Mouse (Mus musculus) thymus, postnatal 10 days (tissue): ENCODE results near the gene Abat.

Experiments
- DNase-seq, 2 experiments: peaks; one replicate each; pipeline ENCODE4 v3.0.0; 2021; ENCODE audit warnings: low spot score in 2 of 2

The Abat gene

DNA sequence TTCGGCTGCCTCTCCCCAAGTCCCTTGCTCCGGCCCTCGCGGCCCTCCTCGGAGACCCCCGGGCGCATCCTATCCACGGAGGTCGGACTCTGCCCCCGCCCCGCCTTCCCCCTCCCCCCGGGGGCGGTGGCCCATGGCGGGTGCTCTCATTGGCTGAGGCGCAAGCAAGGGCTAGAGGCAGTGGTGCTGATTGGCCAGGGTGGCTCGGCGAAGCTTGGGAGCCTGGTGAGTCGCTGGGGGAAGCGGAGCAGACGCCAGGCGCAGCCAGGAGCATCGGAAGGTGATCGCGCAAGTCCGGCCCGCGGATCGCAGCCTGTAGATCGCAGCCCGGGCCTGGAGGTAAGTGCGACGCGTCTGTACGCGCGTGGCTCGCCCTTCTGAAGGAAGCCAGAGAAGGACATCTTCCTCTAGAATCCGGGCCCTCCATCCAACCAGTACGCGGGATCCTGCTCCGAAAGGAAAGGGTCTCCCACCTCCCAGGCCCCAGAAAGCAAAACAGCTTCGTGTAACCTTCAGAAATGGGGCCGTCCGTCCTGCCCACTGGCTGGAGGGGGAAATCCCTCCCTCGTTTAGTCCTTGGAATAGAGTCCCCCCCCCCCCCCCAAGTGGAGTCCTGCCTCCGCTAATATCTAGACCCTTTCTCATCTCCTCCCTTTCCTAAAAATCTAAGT is at the start of gene Abat:
Abat (plus strand) TSS at position 194 of the 671 bp plus-strand sequence.
- DNase-seq, result peak; percentile 66 to 67

GRCm38 (mm10) chr16:8470132-8470531 is 43.1 kb upstream of the Abat start:
- DNase-seq, result no peak

- DNase-seq, result peak; percentile 83 to 88
Observed at GRCm38 (mm10) chr16:8470603-8471481, 42.4 kb upstream of the Abat start, which contains the start of gene Mettl22. Gene Mettl22 (plus strand): TSS chr16:8470788.

DNA sequence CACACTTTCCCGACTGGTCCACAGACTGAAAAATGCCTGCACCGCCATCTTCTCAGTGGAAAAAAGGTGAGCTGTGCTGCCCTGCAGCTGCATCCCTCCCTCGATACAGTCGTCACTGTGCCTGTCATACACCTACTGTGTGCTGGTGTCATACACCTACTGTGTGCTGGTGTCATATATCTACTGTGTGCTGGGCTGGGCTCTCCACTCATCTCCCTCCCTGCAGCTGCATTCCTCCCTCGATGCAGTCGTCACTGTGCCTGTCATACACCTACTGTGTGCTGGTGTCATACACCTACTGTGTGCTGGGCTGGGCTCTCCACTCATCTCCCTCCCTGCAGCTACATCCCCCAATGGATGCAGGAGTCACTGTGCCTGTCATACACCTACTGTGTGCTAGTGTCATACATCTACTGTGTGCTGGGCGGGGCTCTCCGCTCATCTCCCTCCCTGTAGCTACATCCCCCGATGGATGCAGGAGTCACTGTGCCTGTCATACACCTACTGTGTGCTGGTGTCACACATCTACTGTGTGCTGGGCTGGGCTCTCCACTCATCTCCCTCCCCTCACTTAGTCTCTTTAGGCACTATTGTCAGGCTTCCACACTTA is 25.7 kb upstream of the Abat start:
- DNase-seq, result no peak

DNA sequence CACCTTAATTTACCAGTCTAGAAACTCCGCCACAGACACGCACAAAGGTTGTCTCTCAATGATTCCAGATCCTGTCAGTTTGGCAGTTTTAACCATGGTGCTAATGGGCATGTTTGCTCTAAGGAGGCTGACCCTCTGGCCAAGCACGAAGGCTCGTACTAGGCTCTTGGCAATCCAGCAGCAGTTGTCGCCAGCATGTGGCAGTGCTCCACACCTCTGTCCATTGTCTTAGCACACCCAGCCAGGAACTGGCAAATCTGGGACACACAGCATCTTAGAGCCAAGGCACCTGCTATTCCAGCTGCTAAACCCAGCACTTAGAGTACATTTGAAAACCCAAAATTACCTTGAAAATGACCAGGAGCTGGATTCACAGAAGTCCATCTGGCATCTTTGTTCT is 23.9 kb upstream of the Abat start:
- DNase-seq, result no peak

- DNase-seq, result no peak
Observed at GRCm38 (mm10) chr16:8491743-8492490, 21.3 kb upstream of the Abat start.

DNA sequence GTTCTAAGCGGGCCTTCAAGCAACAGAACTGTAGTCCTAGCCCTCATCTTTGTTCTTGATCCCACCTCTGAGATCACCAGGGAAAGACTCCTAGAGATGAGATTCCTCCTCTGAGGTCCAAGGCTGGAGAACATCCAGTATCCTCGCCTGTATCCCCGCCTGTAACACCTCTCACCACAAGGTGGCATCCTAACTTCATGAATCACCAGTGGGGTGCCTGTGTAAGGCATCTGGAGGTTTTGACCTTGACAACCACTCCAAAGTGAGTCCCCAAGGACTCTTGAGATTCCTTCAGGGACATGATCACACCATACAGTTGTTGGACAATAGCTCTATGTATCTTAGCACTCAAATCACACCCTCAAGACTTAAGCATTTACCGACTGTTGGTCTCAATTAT is 19.0 kb upstream of the Abat start:
- DNase-seq, result peak; percentile 18 to 72

DNA sequence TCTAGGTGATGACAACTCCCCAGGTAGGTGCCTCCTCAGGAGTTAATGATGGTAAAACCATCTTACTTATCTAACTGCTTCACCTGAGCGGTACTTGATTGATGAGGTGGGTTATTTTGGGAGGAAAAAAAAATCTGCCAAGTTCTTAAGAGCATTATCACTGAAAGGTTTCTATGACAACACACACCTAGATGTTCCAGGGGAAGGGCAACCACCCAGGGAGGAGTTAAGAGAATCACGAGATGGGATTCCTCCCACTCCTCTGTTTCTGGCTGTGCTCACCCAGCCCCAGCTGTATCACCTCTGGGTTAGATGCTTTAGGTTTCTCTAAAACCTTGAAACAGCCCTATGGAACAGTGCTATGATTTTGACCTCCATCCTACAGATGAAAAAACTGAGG is 16.3 kb upstream of the Abat start:
- no peak for DNase-seq

DNA sequence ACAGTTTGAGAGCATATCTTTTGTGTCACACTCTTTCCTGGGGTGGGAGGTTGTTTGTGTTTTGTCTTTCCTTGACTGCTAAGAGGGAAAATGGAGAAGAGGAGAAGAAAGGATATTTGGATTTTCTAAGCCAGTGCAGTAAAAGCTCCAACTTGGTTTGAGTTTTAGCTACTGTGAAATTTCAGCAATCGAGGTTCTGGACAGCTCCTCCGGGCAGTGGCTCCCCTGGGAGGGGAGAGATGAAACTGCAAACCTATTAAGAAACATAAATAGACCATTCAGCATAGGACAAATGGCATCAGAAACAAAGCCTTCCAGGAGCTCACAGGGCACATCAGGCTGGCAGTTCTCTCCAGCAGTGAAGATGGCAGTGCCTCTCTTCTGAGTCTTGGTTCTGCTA is 9.0 kb upstream of the Abat start:
- DNase-seq, result no peak

- DNase-seq, result no peak
Observed at GRCm38 (mm10) chr16:8509894-8510293, 3.3 kb upstream of the Abat start.

DNA sequence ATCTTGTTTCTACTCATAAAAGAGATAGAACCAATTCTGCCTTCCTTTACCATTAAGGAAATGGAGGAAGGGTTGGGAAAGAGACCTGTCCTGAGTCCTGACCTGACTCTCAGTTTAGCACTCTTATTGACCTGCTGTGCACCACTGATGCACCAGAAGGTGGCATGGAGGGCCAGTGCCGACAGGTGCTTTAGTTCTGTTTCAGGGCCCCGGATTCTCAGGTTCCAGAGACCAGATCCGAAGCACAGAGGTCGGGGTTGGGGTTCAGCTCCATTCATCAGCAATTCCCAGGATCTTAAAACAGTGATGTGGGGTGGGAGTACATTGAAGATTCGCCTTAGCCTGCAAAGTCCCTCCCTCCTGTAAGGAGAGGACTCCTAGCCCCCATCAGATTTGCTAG is 399 bp upstream of the Abat start:
- DNase-seq, result no peak

DNA sequence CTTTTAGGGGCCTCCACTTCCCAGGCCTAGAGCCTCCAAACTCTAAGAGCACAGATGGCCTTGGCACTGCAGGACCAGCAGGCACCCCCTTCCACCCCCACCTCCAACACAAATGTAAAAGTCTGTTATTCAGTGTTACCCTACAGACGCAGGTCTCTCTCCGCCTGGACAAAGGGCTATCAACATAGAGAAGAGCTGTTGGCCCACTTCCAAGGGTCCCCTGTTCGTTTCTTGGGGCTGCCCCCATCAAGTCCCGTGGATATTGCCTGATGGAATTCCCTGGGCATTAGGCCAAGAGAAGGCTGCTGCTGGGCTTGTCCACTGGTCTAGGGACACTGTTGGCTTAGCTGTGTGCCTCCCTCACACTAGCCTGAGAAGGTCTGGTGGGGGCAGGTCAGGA is 951 bp downstream of the Abat start:
- DNase-seq, result no peak

DNA sequence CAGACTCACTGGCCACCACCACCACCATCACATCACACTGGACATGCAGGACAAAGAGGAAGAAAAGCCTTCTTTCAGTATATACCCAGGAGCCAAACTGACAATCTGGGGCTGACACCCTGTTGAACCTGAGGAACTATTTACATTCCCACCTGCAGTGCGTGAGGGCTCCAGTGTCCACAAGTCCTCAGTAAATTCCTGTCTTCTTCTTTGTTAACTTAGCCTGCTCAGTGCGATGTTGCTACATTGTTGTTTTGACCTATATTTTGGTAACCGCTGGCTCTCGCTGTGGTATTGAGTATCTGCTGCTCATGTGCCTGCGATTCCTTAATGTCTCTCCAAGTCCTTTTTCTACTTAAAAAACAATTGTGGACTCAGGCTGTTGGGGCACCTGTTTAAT is 7.3 kb downstream of the Abat start:
- DNase-seq, result no peak

DNA sequence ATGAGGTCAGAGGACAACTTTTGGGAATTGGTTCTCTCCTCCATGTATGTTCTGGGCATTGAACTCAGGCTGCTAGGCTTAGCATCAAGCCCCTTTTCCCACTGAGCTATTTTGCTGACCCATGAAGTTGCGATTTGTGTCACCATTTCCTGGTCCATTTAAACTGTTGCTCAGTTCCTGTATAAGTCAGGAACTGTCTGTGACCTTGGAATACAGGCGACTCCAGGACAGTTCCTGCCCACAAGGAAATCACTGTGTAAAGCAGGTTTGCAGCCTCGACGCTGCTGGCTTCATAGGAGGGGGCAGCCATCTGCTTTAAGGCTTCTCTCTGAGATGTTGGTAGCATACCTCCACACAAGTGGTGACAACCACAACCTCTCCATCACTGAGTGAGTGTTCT is 8.1 kb downstream of the Abat start:
- DNase-seq, result no peak

DNA sequence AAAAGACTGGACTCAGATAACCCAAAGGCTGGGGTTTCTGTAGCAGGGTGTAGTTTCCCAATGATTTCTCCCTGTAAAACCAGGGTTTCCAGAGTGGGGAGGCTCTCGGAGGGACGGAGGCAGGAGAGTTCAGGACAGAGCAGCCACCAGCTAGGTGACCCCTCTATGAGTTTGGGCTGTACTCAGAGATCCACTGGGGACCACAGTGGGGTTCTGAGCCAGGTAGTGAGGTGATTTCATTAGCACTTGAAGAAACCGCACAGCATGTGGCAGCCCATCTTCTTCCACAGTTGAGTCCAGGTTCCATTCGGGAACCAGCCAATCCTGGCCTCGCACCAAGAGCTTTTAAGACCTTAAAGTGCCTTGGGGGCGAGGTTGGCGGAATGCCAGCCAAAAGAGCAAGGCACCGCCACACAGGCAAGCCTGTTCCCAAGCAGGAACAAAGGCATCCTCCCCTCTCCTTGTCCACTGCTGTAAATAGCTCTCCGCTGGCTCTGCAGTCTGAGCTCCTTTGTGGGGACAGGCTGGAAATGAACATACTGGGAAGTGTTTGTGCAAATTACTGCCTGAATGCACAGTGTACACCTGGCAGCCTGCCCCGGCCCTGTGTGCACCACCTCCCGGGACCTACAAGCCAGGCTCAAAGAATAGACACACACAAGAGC is 10.4 kb downstream of the Abat start:
- DNase-seq, result no peak

DNA sequence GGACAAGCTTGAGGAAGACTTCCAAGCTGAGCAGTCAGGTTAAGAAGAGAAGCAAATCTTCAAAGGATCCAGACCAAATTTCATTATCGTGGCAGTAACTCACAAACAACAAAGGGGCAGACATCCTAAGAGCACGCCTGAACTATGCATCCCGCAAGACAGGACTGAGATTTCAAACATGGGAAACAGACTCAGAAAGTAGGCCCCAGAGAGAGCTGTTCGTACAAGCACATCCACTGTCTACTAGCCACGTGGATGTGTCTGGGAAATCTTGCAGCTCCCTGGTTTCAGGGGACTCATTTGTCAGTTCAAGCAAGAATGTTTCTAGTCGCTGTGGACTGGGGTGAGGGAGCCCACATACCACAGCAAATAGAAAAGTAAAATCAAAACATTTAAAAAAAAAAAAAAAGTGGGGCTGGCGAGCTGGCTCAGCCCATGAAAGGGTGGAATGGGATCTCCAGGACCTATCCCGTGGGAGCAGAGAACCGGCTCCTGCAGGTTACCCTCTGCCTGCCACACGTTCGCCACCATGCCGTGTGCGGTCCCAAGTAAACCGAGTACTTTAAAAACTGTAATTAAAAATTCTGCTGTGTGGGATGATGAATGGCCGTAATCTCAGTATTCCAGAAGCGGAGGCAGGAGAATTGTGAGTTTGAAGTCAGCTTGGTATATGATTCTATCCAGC is 11.1 kb downstream of the Abat start:
- no peak for DNase-seq

DNA sequence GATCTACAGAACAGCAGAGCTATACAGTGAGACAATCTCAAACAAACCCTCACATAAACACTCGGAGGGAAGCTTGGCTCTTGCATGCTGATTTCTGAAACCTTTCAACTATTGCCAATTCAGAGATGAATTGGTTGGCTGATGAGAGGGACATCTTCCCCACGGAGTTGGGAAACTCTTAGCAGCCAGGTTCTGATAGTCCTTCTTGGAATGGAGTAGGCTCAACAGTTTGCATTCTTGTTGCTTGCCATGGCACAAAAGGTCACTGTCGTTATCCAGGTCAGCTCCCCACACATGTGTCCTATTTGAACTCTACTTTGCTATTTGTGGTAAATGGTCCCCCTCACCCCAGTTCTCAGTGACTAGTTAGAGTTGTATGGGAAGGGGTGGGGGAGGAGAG is 12.1 kb downstream of the Abat start:
- DNase-seq, result no peak

- DNase-seq, result no peak
Observed at GRCm38 (mm10) chr16:8525877-8526276, 12.6 kb downstream of the Abat start.

DNA sequence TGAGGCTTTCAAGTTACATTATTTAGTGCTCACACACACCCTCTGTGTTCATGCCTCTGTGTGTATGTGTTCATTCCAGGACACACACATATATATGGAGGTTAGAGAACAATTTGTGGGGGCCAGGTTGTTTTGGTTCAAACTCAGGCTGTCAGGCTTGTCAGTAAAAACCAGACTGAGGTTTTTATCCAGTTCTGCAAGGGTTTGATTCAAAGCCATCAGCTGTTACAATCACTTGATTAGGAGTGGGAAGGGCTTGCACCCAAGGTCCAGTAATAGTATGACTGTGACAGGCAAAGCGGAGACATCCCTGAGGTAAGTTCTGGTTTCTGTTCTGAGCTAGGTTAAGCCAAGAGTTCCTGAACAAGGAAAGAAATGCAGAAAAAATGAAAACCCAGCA is 16.2 kb downstream of the Abat start:
- no peak for DNase-seq

DNA sequence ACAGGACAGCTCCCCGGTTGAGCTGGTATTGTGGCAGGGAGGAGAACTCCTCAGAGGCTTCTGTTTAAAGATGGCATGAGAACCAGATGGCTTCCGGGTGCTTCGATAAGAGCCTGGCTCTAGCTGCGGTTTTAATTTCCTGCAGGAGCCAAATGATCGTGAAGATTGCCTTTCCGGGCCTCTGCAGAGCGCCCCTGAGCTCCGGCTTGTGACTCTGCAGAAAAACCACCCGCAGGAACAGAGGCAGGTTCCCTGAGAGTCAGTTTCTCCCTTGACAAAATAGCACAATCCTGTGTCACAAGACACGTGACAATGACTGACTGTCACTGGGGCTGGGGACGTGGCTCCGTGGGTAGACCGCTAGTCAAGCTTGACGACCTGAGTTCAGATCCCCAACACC is 16.8 kb downstream of the Abat start:
- DNase-seq, result peak in 1 of 2 experiments; percentile 5

- DNase-seq, result no peak
Observed at GRCm38 (mm10) chr16:8532461-8532860, 19.2 kb downstream of the Abat start.
